Mouse (Mus musculus): ENCODE measurements at regions not wholly inside any gene's neighbourhood (a gene's known extent, or its start where the extent isn't known, plus 50 kb on each side); places are given as distances from the start of the nearest gene placed in this dataset.

DNA sequence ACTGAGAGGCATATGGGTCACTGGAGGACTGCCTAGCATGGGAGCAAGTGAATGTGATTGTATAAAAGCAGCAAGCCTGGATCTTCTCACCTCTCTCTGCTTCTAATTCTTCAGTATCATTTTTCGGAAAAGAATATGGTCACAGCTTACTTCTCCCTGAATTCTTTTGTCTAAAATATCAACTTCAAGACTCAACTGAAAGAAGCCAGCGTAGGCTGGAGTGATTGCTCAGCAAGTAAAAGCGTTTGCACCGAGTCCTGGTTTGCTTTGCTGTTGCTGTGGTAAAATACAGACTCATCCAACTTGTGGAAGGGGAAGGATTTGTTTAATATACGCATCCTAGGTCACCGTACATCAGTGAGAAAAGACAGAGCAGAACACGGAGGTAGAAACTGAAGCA is 2765.9 kb downstream of the 9330182O14Rik start:
- TF ChIP-seq EP300 (IDR thresholded peaks at IDR 0.05; ENCODE audit: low read depth) (no peak), CTCF (IDR thresholded peaks at IDR 0.05; ENCODE audit: low read depth) (no peak)
